8 mouse cellular contexts compared by ENCODE assay signal in the genomic region with DNA sequence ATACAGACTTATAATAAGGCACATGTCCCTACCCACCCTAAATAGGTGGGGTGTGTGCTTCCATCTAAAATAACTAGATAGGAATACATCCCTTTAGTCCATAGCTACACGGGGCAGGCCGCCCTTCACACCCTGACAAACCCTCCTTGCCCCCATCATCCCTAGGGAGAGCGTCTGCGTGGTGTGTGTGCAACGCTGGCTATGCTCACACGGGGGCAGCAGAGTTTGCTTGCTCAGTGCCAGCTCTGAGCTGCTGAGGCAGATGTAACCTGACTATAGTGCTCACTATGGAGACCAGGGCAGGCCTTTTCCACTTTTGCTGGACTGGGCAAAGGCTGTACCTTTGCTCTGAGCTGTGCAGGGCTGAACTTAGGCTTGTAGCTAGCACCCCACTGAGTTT. TPM values are rescaled to one million over a fixed set of nuclear protein-coding genes. Genes with fewer than 3 reads are reported as not detected.
DNase-seq lines count a peak whose midpoint lies in the region; ATAC-seq and TF ChIP-seq lines count a peak whose summit lies in the region.

No protein-coding gene starts in this region.

- WGBS in liver, adult 2 months: 38% methylated on average over 6 of the region's 6 CpGs
- WGBS in midbrain, embryonic 16.5 days: 25% methylated on average over 6 of the region's 6 CpGs

- H3K27ac ChIP-seq in liver, adult 2 months (replicated peaks; ENCODE audit: insufficient read depth, low read depth, low read length): no peak overlapping the region
- H3K27ac ChIP-seq in midbrain, embryonic 16.5 days (ENCODE audit: low read length): no peak overlapping the region

- H3K9ac ChIP-seq in liver, adult 2 months (ENCODE audit: low read depth, low read length): no peak overlapping the region
- no peak overlapping the region for H3K9ac ChIP-seq in midbrain, embryonic 16.5 days (ENCODE audit: low read depth, low read length)

- TF ChIP-seq CTCF in brain, embryonic 14.5 days (IDR thresholded peaks at IDR 0.05; ENCODE audit: borderline replicate concordance, extremely low read depth, insufficient read depth, insufficient read length): peak; percentile 67
- peak; percentile 81 for TF ChIP-seq CTCF in liver, adult 2 months (IDR thresholded peaks at IDR 0.05; ENCODE audit: low read depth, low read length)

- intact Hi-C loops in gastrocnemius, postnatal 14 days (cut with DNase I; ENCODE audit: low total_unique reads): no loop called here

- H3K27me3 ChIP-seq in liver, adult 2 months (ENCODE audit: control insufficient read depth, insufficient read depth, low read length): no peaks in the 10 kb centered on the region
- H3K27me3 ChIP-seq in midbrain, embryonic 16.5 days (ENCODE audit: control insufficient read depth, insufficient read depth, low read depth, low read length): no peaks in the 10 kb centered on the region
- H3K27me3 ChIP-seq in splenic B cell, adult 2 months (ENCODE audit: control insufficient read depth, insufficient read depth, low read length, poor library complexity, severe bottlenecking): no peaks in the 10 kb centered on the region

- no peak overlapping the region for H3K4me2 ChIP-seq in midbrain, embryonic 16.5 days (ENCODE audit: low read length)

- no peak overlapping the region for H3K4me3 ChIP-seq in liver, adult 2 months (ENCODE audit: insufficient read depth, low read depth, low read length)
- no peak overlapping the region for H3K4me3 ChIP-seq in midbrain, embryonic 16.5 days (ENCODE audit: low read depth, low read length)

- no peaks in the 10 kb centered on the region for H3K4me1 ChIP-seq in liver, adult 2 months (ENCODE audit: control insufficient read depth, insufficient read depth, low read length)
- H3K4me1 ChIP-seq in midbrain, embryonic 16.5 days (ENCODE audit: control insufficient read depth, insufficient read depth, low read length): no peaks in the 10 kb centered on the region

- no peaks in the 10 kb centered on the region for H3K9me3 ChIP-seq in midbrain, embryonic 16.5 days (replicated peaks; ENCODE audit: control insufficient read depth, low read length, poor library complexity, severe bottlenecking)

- TF ChIP-seq POLR2A in brain, embryonic 14.5 days (IDR thresholded peaks at IDR 0.05; ENCODE audit: borderline replicate concordance, extremely low read depth, insufficient read depth, insufficient read length, poor library complexity, severe bottlenecking): no peak
- no peak for TF ChIP-seq POLR2A in liver, adult 2 months (IDR thresholded peaks at IDR 0.05; ENCODE audit: extremely low read depth, insufficient read depth, low read length)

- DNase-seq in gastrocnemius, adult 18-20 months (ENCODE audit: low spot score): peak; percentile 48
- no peak for DNase-seq in gastrocnemius, postnatal 4 days (ENCODE audit: low spot score in 2 of 2)
- peak; percentile 48 for DNase-seq in brain, embryonic 14.5 days (ENCODE audit: low read depth)
- DNase-seq in gastrocnemius, postnatal 14 days: peak; percentile 41
- peak; percentile 67 for DNase-seq in kidney, adult 18-20 months
- peak; percentile 18 for DNase-seq in liver, adult 2 months (ENCODE audit: extremely low read depth, low read depth, low spot score)
- DNase-seq in splenic B cell, adult 2 months (ENCODE audit: low read depth, low spot score): peak; percentile 93

- H3K79me2 ChIP-seq in liver, adult 2 months (ENCODE audit: control insufficient read depth, insufficient read depth, low read length): no peaks in the 10 kb centered on the region

- no peaks in the 10 kb centered on the region for H3K36me3 ChIP-seq in liver, adult 2 months (ENCODE audit: control insufficient read depth, insufficient read depth, low read length)
- no peaks in the 10 kb centered on the region for H3K36me3 ChIP-seq in midbrain, embryonic 16.5 days (ENCODE audit: control insufficient read depth, insufficient read depth, low read length)
- no peaks in the 10 kb centered on the region for H3K36me3 ChIP-seq in splenic B cell, adult 2 months (ENCODE audit: control insufficient read depth, insufficient read depth, low read length, poor library complexity, severe bottlenecking)

- peak; percentile 23 for ATAC-seq in midbrain, embryonic 16.5 days

RNA-seq across cellular contexts. Expression of gene Tmem121, which starts 37.0 kb away (rescaled TPM):
- total RNA-seq in gastrocnemius, adult 18-20 months (2021): under 1 TPM in 1 of 2 experiments, not detected in 1; 0.14 TPM
- 1 to 10 TPM; 2.5 to 3.4 TPM for total RNA-seq in gastrocnemius, postnatal 4 days (2021)
- polyA plus RNA-seq in brain, embryonic 14.5 days (2012; rRNA removed): 66.9 and 78.8 TPM in 2 replicates
- total RNA-seq in gastrocnemius, postnatal 14 days (2021): under 1 TPM; 0.33 to 0.47 TPM
- total RNA-seq in liver, adult 2 months (2014; rRNA removed): not detected in 2 replicates
- not detected in 2 replicates for polyA plus RNA-seq in liver, adult 2 months (2012; rRNA removed)
- polyA plus RNA-seq in midbrain, embryonic 16.5 days (2015; fragmentation: Nextera tagmentation; extraction: Ambion mirVana): 47.2 and 50.3 TPM in 2 replicates

Comparison
In these comparisons a context has a peak if more than half of its experiments do, and no peak if none do; other contexts are left out.
1. DNase-seq: peak in gastrocnemius, adult 18-20 months (single experiment), brain, embryonic 14.5 days (single experiment), gastrocnemius, postnatal 14 days (single experiment), kidney, adult 18-20 months (single experiment), liver, adult 2 months (single experiment) and splenic B cell, adult 2 months (single experiment); none in gastrocnemius, postnatal 4 days (0 of 2).